Mouse (Mus musculus) midbrain, embryonic 10.5 days (tissue): ENCODE results near the gene Nrp2. TPM values are rescaled to one million over a fixed set of nuclear protein-coding genes. Genes with fewer than 3 reads are reported as not detected.
A peak's percentile ranks its signal among the peaks of the same experiment; 100 is the strongest.

ENCODE experiments used
- DNase-seq: peaks from one replicate; pipeline ENCODE4 v3.0.0-alpha.2; 2017; ENCODE audit warnings: low spot score
- H3K27ac ChIP-seq: fragments of 300-500 bp; sonication (generic); replicated peaks from 2 replicates; pipeline ENCODE4 v1.5.1; 2016; ENCODE audit warnings: mild to moderate bottlenecking
- H3K27me3 ChIP-seq: fragments of 300-500 bp; sonication (generic); 2 replicates; pipeline ENCODE4 v1.6.1; 2016; ENCODE audit warnings: low read depth, mild to moderate bottlenecking; ENCODE audit not compliant: poor library complexity, severe bottlenecking
- H3K36me3 ChIP-seq: fragments of 300-500 bp; sonication (generic); 2 replicates; pipeline ENCODE4 v1.6.1; 2016; ENCODE audit warnings: mild to moderate bottlenecking, moderate library complexity
- H3K4me1 ChIP-seq: fragments of 300-500 bp; sonication (generic); 2 replicates; pipeline ENCODE4 v1.6.1; 2016
- H3K4me3 ChIP-seq: fragments of 300-500 bp; sonication (generic); 2 replicates; pipeline ENCODE4 v1.5.1; 2016; ENCODE audit warnings: mild to moderate bottlenecking, moderate library complexity
- H3K9me3 ChIP-seq: fragments of 300-500 bp; sonication (generic); replicated peaks from 2 replicates; pipeline ENCODE4 v1.6.1; 2016; ENCODE audit warnings: mild to moderate bottlenecking
- whole genome bisulfite sequencing: fragments of 180-500 bp; shearing (Covaris S2); methylation state at CpG from one replicate; pipeline ENCODE4 v1.1.7; 2016; 5-methylcytosine and 5-hydroxymethylcytosine counted together
- polyA plus RNA-seq: library from polyadenylated mRNA; unstranded; fragments of >200 nt; fragmentation: Nextera tagmentation; extraction: Ambion mirVana; gene quantifications from 2 replicates; pipeline ENCODE4 v1.2.1, GENCODE M21; 2016

Nrp2 gene
- polyA plus RNA-seq, 1 experiment from 2014 or later = 10.7 TPM

DNA sequence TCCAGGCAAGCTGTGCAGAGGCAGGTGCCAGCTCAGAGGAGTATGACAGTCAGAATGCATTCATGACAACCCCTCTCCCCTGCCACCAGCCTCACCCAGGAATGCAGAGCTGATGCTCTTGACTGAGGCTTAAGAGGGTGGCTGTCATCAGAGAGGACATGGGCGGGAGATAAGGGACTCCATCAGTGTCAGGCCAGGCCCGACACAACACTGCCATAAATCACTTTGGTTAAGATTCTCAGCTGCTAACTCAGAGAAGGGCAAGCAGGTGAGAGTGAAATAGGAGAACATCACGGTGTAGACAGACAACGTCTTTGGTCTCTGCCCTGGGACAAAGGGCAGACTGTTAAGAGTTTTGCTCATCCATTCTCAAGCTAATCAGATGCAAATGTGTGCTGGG, 125.1 kb downstream of the Nrp2 start:
- peaks cover 11% of the 10 kb centered on the region for H3K4me1 ChIP-seq
- WGBS = 72% methylated on average over 4 of the region's 4 CpGs
- peak overlapping the region; percentile 42; the same call in 1 of the 2 replicates for H3K27ac ChIP-seq
- no peak for DNase-seq
- no peak overlapping the region for H3K4me3 ChIP-seq
- H3K27me3 ChIP-seq = no peaks in the 10 kb centered on the region
- H3K9me3 ChIP-seq = no peaks in the 10 kb centered on the region
- no peaks in the 10 kb centered on the region for H3K36me3 ChIP-seq

DNA sequence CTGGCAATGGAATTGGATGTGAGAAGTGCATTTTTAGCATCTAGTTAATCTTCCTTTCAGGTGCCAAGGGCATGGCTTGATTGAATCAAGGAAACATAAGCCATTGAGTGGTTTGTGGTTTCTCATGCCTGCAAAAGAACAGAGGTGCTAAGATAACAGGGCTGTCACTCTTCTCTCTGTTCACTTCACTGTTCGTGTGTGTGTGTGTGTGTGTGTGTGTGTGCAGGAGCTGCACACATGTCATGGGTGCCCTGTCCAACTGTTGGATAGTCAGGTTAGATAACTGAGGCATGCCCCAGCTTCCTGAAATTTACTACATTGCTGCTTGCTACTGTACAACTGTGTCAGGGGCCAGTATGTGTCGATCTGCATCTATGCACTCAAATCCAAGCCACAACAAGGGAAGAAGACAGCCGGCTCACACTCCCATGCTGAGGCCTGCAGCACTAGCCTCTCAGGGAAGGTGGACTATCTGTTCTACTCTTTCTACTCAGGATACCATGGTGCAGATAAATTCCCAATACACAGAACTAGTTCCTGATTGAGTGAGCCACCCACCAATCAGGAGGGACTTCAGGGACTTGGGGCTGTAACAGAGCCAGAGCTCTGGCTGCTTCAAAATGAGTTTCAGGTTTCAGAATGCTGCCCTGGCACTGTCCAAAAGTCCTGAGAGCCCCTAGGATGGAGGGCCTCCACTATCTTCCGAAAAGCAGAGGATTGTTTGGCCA, 126.8 kb downstream of the Nrp2 start:
- Histone ChIP-seq H3K4me1 (peaks cover 11% of the 10 kb centered on the region), H3K4me3 (no peak overlapping the region), H3K36me3 (no peaks in the 10 kb centered on the region), H3K9me3 (no peaks in the 10 kb centered on the region), H3K27me3 (no peaks in the 10 kb centered on the region), H3K27ac (no peak overlapping the region)
- no peak for DNase-seq
- 82% methylated on average over 4 of the region's 4 CpGs for WGBS

DNA sequence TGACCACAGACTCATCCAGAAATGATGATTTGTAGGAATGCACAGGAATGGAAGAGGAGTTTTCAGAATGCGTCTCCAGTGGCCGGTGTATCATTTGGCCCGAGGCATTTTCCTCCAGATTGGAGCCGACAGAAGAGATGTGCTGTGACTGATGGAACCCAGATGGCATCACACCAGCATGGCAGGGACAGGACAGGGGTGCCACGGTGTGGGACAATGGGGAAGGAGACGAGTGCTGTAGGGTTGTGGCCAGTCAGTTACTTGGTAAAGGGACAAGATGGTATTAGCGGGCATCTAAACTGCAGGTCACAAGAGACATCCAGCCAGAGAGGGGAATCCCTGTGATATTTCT, 127.3 kb downstream of the Nrp2 start:
- H3K4me3 ChIP-seq = no peak overlapping the region
- peaks cover 11% of the 10 kb centered on the region for H3K4me1 ChIP-seq
- H3K9me3 ChIP-seq = no peaks in the 10 kb centered on the region
- H3K27ac ChIP-seq = no peak overlapping the region
- H3K27me3 ChIP-seq = no peaks in the 10 kb centered on the region
- 81% methylated on average over 7 of the region's 7 CpGs for WGBS
- no peaks in the 10 kb centered on the region for H3K36me3 ChIP-seq
- no peak for DNase-seq

DNA sequence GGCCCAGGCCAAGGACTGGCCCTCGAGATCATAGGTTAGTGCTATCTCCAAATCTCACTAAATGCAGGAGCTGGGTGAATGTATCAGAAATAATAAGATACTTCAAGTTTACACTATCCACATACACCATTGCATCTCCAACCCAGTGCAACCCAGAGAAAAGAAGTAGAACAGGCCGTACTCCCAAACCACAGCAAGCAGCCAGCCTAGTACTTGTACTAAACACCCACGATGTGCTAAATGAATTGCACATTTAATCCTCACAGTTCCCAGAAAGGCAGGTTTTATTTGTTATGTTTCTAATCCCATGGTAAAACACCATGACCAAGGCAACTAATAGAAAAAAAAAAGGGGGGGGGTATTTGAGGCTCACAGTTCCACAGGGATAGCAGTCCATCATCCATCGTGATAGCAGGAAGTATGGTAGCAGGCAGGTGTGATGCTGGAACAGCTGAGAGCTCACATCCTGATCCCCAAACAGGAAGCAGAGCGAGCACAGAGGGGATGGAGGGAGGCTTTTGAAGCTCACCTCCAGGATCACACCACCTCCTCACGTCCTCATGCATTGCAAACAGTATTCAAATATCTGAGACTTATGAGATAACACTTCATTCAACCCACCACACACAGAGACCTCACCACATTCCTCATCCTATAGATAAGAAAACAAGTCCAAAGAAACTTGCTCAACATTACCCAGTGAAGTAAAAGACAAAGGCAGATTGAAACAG, 128.8 kb downstream of the Nrp2 start:
- peaks cover 11% of the 10 kb centered on the region for H3K4me1 ChIP-seq
- 75% methylated on average over 6 of the region's 6 CpGs for WGBS
- no peak for DNase-seq
- H3K4me3 ChIP-seq = no peak overlapping the region
- H3K27me3 ChIP-seq = no peaks in the 10 kb centered on the region
- no peaks in the 10 kb centered on the region for H3K9me3 ChIP-seq
- no peak overlapping the region for H3K27ac ChIP-seq
- H3K36me3 ChIP-seq = no peaks in the 10 kb centered on the region

DNA sequence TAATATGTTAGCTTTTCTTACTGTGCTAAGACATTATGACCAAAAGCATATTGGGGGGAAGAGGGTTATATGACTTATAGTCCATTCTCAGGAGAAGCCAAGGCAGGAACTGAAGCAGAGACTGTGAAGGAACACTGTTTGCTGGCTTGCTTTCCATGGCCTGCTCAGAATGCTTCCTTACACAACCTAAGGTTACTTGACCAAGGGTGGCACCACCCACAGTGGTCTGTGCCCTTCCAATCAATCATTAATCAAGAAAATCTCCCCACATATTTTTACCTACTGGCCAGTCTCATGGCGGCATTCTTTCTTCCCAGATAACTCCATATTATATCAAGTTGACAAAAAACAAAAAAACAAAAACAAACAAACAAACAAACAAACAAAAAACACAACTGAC, 130.3 kb downstream of the Nrp2 start:
- DNase-seq = no peak
- Histone ChIP-seq H3K36me3 (no peaks in the 10 kb centered on the region), H3K4me3 (no peak overlapping the region), H3K27me3 (no peaks in the 10 kb centered on the region), H3K9me3 (no peaks in the 10 kb centered on the region), H3K27ac (no peak overlapping the region), H3K4me1 (peaks cover 11% of the 10 kb centered on the region)
- WGBS = 96% methylated on average over 1 of the region's 1 CpGs

DNA sequence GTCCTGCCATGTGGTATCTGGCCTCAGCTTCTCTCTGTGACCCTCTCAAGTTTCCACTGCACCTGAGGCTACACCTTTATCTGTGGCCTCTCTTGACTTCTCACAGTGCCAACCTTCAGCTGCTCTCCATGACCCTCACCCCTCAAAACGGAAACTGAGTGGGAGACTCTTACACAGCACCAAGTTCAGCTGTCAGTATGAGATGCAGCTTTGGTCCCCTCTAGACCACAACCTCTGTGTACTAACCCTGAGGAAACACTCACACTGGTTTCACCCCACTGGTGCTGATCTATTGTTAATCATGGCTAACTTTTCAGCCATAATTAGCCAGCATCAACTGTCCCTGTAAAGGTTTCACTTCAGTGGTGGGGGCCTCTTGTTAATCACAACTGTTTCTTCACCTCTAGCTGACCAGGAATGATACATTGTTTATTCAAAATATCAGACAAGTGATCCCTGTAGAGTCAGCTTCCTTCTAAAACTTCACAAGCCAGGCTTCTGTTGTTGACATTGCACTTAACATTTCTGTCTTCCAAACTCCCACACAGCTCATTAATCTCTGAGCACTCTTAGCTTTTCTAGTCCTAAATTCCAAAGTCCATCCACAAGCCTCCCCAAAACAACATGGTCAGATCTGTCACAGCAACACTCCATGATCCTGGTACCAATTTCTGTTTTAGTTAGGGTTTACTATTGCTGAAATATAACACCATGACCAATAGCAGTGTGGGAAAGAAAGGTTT, 131.5 kb downstream of the Nrp2 start:
- peaks cover 11% of the 10 kb centered on the region for H3K4me1 ChIP-seq
- no peaks in the 10 kb centered on the region for H3K36me3 ChIP-seq
- no peak overlapping the region for H3K27ac ChIP-seq
- H3K4me3 ChIP-seq = no peak overlapping the region
- 80% methylated on average over 1 of the region's 1 CpGs for WGBS
- no peaks in the 10 kb centered on the region for H3K27me3 ChIP-seq
- no peaks in the 10 kb centered on the region for H3K9me3 ChIP-seq
- DNase-seq = no peak

DNA sequence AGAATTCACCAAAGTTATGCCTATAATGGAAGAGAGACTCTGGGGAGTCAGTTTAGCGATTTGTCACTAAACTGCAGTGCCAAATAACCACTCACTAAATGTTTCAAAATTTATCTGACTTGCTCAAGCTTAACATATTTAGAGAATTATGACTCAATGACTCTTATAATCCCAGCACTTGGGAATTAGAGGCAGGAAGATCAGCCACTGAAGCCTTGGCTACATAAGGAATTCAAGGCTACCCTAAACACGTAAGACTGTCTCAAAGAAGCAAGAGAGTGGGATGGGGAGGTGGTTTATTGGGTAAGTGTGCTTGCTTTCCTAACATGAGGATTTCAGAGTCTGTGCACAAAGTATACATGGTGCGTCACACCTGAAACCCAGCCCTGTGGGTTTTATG, 135.0 kb downstream of the Nrp2 start:
- H3K27me3 ChIP-seq = no peaks in the 10 kb centered on the region
- H3K27ac ChIP-seq = no peak overlapping the region
- no peaks in the 10 kb centered on the region for H3K9me3 ChIP-seq
- 84% methylated on average over 3 of the region's 3 CpGs for WGBS
- no peak overlapping the region for H3K4me3 ChIP-seq
- no peak for DNase-seq
- H3K4me1 ChIP-seq = no peaks in the 10 kb centered on the region
- no peaks in the 10 kb centered on the region for H3K36me3 ChIP-seq

DNA sequence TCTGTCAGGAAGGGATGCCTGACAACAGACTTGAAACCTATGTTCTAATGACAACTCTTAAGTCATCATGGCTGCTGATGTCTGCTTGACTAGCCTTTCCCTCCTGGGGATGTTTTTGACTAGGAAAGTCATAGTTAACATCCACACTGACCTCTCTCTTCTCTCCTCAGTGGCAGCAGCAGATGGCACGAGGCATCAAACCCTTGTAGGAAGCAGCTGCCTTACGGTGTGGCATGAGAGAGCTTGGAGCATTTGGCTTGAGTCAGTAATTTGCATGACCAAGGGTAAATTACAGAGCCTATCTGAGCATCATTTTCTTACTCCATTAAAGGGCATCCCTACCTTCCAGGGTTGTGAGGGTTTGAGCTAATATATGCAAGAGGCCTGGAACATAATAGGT, 135.5 kb downstream of the Nrp2 start:
- no peak overlapping the region for H3K27ac ChIP-seq
- DNase-seq = no peak
- 75% methylated on average over 2 of the region's 2 CpGs for WGBS
- no peaks in the 10 kb centered on the region for H3K27me3 ChIP-seq
- no peaks in the 10 kb centered on the region for H3K9me3 ChIP-seq
- H3K4me3 ChIP-seq = no peak overlapping the region
- H3K36me3 ChIP-seq = no peaks in the 10 kb centered on the region
- H3K4me1 ChIP-seq = no peaks in the 10 kb centered on the region

DNA sequence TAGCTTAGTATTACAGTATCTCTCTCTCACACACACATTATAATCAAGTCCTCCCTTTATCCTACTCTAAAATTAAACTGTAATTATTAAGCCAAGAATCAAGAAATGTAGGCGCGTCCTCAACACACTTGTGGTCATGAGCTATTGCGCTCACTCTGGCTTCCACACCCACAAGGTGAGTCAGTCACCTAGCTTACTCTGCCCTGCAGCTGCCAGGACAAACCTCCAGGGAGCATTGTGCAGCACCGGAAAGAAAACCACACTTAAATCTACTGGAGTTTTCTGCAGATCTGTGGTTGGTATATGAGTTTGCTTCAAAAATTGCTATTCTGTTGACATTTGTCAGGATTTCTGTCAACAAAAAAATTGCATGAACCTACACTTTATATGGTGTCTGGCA, 140.1 kb downstream of the Nrp2 start:
- Histone ChIP-seq H3K27me3 (no peaks in the 10 kb centered on the region), H3K4me3 (no peak overlapping the region), H3K4me1 (no peaks in the 10 kb centered on the region), H3K9me3 (no peaks in the 10 kb centered on the region), H3K36me3 (no peaks in the 10 kb centered on the region), H3K27ac (no peak overlapping the region)
- WGBS = 89% methylated on average over 4 of the region's 4 CpGs
- DNase-seq = no peak

DNA sequence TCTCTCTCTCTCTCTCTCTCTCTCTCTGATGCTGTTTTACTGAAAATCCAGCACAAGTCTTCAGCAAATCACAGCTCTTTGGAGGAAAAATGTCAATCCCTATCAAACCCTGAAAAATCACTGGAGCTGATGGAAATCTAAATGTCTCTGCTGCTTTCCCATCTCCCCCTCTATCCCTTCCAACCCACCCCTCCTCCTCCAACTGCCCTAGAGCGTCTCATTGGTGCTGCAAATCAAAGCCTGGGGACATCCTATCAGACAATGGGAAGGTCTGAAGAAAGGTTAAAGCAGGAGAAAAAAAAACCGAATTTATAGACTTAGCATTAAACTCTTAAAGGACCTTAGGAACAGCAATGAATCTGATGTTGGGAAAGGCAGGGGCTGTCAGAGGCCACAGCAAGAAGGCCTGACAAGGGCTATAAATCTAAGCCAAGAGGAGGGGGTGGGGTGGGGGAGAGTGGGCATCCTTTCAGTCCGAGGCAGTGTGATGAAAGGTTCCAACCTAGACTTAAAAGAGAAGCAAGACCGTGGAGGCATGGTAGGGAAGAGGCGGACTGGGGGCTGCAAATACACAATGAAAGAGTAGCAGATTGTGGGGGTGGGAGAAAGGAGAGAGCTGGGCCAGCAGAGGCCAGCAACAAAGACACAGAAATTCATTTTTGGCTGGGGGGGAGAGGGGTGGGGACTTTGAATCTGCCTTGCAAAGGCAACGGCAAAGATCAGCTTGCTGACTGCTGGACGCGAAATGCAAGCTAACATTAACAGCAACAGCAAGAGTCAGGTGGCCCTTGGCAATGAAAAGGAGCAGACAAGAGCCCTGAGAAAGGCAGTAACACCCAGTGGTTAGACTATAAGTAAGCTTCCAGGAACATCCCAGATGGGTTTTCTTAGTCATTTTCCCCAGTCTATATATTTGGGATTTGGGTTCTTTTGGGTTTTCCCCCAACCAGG, 148.2 kb downstream of the Nrp2 start:
- peaks cover 14% of the 10 kb centered on the region for H3K4me1 ChIP-seq

DNA sequence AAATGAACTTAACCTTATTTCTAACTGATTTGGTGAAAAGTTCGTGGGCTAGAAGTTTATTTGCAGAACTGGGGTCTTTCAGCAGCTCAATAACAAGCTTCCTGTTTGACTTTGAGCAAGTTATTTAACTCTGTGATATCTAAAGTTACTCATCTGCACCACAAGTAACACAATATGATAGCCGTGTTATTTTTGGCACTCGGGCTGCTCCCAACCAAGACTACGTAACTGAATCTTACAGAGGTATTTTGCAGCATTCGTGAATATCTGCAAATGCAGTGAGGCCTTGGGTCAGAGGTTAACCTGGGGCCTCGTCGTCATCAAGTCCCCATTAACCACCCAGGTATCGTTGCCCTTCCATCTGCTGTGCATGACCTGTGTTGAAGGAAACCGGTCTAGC, 150.3 kb downstream of the Nrp2 start:
- peaks cover 14% of the 10 kb centered on the region for H3K4me1 ChIP-seq
- 79% methylated on average over 9 of the region's 9 CpGs for WGBS
- DNase-seq = no peak

More for the DNA sequence above, 148.2 kb downstream of the Nrp2 start:
- WGBS = 47% methylated on average over 8 of the region's 8 CpGs
- Histone ChIP-seq H3K27me3 (no peaks in the 10 kb centered on the region), H3K9me3 (no peaks in the 10 kb centered on the region), H3K27ac (peak overlapping the region; percentile 57; the same call in 1 of the 2 replicates), H3K4me3 (no peak overlapping the region), H3K36me3 (no peaks in the 10 kb centered on the region)
- DNase-seq = no peak

DNA sequence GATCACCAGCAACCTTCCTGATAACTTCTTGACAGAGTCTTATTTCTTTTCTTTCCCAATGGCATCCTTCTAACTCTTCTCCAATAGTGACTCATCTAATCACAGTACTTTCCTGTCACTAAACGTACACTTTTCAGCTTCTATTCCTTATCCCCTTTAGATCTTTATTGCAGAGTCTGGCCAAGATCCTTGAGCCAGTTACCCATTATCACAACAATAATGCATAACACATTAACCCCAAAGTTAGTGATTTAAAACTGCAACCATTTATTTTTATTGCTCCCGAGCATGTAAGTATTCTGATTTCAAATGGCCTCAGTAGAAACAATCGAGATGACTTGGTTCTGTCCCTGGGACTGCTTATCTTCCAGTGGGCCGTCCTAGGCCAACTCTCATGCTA, 150.9 kb downstream of the Nrp2 start:
- peaks cover 14% of the 10 kb centered on the region for H3K4me1 ChIP-seq
- no peaks in the 10 kb centered on the region for H3K36me3 ChIP-seq
- H3K4me3 ChIP-seq = no peak overlapping the region
- DNase-seq = no peak
- no peaks in the 10 kb centered on the region for H3K9me3 ChIP-seq
- WGBS = 91% methylated on average over 4 of the region's 4 CpGs
- H3K27ac ChIP-seq = no peak overlapping the region
- no peaks in the 10 kb centered on the region for H3K27me3 ChIP-seq

More for the DNA sequence above, 150.3 kb downstream of the Nrp2 start:
- H3K27ac ChIP-seq = no peak overlapping the region
- no peak overlapping the region for H3K4me3 ChIP-seq
- no peaks in the 10 kb centered on the region for H3K9me3 ChIP-seq
- no peaks in the 10 kb centered on the region for H3K36me3 ChIP-seq
- H3K27me3 ChIP-seq = no peaks in the 10 kb centered on the region
